Mouse (Mus musculus) liver, postnatal 0 days (tissue): ENCODE results near the gene Mafg.

Experiments
- CTCF ChIP-seq: sonication (generic); IDR thresholded peaks from 2 replicates; pipeline ENCODE4 v1.5.1; 2016; ENCODE audit warnings: antibody characterized with exemption, low read depth
- EP300 ChIP-seq: IDR thresholded peaks from 2 replicates; pipeline ENCODE4 v1.6.1; 2016; ENCODE audit warnings: antibody characterized with exemption, low read depth, mild to moderate bottlenecking

DNA sequence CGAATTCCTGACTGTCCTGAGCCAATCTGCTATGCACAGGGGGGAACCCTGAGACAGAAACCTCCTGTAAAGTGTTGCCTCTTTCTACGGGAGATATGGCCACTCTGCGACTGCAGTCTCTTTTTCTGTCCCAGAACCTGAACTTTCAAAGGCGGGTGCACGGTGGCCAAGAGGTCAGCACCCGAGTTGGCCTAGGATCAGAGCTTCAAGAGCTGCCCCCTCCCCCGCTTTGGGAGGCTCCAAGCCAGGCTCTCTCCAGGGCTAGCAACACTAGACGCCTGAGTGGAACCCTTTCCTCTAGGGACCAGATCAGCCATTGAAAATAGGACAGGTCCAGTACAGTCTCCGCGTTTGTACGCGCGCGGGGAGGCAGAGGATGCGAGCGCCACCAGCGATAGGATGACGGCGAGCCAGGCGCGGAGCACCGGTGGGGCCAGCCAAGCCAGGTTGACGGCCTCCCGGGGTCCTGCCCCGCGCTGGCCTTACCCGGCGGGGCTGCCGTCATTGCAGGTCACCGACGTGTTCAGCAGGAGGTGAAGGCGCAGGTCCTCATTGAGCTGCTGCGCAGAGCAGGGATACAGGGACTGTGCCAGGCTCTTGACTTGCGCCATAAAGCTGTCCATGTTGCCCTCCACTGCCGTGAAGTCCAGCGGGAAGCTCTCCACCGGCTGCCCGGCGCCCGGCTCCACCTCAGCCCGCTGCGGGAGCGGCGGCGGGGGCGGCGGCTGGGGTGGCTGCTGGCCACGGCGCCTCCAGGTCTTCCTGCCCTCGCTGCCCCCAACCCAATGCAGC lies 26.3 kb upstream of the Mafg start:
- TF ChIP-seq CTCF (no peak), EP300 (no peak)
